Mouse (Mus musculus): ENCODE data around the gene Nop10. TPM values are rescaled to one million over a fixed set of nuclear protein-coding genes. Genes with fewer than 3 reads are reported as not detected.
A peak's percentile ranks its signal among the peaks of the same experiment; 100 is the strongest.

The Nop10 gene
- total RNA-seq (2015) (153 and 154 TPM in 2 replicates), total RNA-seq (2017) (182 and 256 TPM in 2 replicates)

DNA sequence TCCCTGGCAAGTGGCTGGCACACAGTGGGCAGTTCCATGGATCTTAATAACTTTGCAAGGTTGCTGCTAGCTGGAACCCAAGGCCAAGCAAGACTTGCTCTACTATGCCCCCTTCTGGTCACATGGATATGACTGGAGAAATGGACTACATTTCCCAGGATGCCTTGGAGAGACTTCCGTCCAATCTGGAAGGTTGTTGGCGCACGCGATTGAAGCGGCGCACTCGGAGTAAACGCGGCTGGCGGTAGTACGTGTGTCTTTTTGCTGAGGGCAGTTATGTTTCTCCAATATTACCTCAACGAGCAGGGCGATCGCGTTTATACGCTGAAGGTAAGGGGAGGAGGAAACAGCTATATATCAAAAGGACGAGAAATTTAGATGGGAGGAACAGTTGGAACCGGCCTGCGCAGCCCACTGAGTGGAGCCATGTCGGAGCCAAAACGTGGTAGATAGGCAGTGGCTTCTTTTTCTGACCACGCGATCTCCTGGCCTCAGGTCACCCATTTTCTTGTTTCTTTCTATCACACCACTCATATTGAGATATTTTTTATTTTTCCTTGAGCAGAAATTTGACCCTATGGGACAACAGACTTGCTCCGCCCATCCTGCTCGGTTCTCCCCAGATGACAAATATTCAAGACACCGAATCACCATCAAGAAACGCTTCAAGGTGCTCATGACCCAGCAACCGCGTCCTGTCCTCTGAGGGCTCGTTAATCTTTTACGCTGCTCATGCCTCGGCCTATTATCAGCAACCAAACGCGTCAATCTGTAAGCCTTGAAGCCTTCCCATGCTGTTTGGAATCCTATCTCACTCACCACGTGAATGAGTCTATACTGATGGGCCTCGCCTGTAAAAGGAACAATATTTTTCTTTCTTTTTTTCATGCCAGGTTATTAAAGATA is at the start of gene Nop10:
Nop10 (plus strand) TSS at position 179 of the 906 bp plus-strand sequence.
- ATAC-seq (replicated peaks; ENCODE audit: poor library complexity) = peak; percentile 56

DNA sequence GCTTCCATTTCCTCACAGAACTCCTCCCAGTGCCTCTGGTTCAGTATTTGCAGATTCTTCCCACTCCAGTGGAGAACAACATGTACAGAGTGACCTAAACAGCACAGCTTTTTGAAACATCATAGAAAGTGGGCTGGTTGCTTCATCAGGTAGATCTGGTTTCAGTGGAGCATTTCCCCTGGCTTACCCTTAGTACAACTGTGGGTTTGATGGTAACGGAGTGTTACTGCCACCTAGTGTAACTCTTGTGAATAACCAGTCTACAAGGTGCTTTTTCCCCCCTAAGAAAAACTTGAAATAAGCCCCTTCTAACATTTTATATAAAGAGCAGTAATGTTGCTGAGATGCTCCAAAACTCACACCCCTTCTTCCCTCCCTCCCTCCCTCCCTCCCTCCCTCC is 45.7 kb upstream of the Nop10 start:
- ATAC-seq (replicated peaks; ENCODE audit: poor library complexity) = peak; percentile 95

- peak; percentile 53; the same call in 1 of the 2 replicates for ATAC-seq (replicated peaks; ENCODE audit: poor library complexity)
Measured at GRCm38 (mm10) chr2:112217614-112218013, 44.1 kb upstream of the Nop10 start.

GRCm38 (mm10) chr2:112220880-112221279 is 40.8 kb upstream of the Nop10 start:
- ATAC-seq (replicated peaks; ENCODE audit: poor library complexity) = no peak

- peak; percentile 58; the same call in 1 of the 2 replicates for ATAC-seq (replicated peaks; ENCODE audit: poor library complexity)
Measured at GRCm38 (mm10) chr2:112222607-112223006, 39.1 kb upstream of the Nop10 start.

- no peak for ATAC-seq (replicated peaks; ENCODE audit: poor library complexity)
Measured at GRCm38 (mm10) chr2:112224356-112224755, 37.4 kb upstream of the Nop10 start.

DNA sequence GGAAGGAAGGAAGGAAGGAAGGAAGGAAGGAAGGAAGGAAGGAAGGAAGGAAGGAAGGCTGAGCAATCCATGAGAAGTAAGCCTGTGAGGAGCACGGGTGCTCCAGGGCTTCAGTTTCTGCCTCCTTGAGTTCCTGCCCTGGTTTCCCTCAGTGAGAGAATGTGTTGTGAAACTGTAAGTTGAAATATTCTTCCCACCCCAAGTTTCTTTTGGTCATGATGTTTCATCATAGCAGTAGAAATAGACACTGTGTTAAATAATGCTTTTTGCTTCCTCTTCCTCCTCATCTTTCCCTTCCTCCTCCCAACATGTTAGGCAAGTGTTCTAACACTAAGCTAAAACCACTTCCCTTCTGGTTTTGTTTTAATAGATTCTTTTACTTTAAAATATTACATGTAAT is 29.1 kb upstream of the Nop10 start:
- peak; percentile 98 for ATAC-seq (replicated peaks; ENCODE audit: poor library complexity)

GRCm38 (mm10) chr2:112236620-112237019 is 25.1 kb upstream of the Nop10 start:
- no peak for ATAC-seq (replicated peaks; ENCODE audit: poor library complexity)

- ATAC-seq (replicated peaks; ENCODE audit: poor library complexity) = no peak
Measured at GRCm38 (mm10) chr2:112238006-112238405, 23.7 kb upstream of the Nop10 start.

GRCm38 (mm10) chr2:112239212-112239934 is 22.4 kb upstream of the Nop10 start, which contains the start of gene Lpcat4:
Gene Lpcat4, plus strand, starts transcription at chr2:112239468.
- ATAC-seq (replicated peaks; ENCODE audit: poor library complexity) = peak; percentile 85

- ATAC-seq (replicated peaks; ENCODE audit: poor library complexity) = peak; percentile 52
Measured at GRCm38 (mm10) chr2:112239935-112240721, 21.6 kb upstream of the Nop10 start.

DNA sequence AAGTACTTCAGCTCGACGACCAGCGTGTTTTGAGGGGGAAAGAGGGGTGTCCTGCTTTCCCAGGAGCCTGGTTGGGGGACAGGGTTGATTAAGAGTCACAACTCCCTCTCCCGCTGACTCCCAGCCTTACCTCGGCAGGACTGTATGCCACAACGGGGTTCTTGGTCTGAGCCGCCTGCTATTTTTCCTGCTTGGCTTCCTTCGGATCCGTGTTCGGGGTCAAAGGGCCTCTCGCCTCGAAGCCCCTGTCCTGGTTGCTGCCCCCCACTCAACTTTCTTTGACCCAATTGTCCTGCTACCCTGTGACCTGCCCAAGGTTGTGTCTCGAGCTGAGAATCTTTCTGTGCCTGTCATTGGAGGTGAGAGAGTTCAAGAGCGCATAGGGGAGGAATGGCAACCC is 19.9 kb upstream of the Nop10 start:
- ATAC-seq (replicated peaks; ENCODE audit: poor library complexity) = no peak

DNA sequence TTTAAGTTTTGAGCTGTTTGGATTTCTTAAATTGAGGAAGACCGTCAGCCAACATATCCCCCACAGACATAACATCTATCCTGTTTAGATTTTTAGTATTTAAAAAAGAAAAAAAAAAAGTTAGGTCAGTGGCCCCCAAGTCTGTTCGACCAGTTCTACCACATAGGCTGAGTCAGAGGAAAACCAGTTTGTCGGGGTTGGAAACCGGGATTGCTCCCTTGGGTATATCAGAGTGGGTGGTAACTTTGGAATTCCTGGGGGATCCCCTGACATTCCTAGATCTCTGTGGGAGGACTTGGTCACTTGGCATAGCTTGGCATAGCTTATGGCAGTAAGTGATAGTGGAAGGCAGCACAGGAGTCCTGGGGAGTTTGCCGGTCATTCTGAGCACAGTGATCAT is 16.4 kb upstream of the Nop10 start:
- no peak for ATAC-seq (replicated peaks; ENCODE audit: poor library complexity)

DNA sequence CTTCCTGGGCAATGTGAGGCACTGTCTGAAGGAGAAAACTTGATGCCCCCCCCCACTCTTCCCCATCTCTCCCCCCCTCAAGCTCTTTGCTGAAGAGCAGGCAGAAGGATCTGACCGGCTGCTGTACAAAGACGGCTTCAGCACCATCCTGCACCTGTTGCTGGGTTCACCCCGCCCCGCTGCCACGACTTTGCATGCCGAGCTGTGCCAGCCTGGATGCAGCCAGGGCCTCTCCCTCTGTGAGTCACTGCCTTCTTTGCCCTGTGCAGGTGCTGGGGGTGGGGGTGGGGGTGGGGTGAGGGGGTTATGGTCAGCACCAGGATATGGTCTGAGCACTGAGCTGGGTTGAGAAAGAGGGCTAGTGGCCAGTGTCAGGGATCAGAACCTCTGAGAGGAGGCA is 15.5 kb upstream of the Nop10 start:
- no peak for ATAC-seq (replicated peaks; ENCODE audit: poor library complexity)

DNA sequence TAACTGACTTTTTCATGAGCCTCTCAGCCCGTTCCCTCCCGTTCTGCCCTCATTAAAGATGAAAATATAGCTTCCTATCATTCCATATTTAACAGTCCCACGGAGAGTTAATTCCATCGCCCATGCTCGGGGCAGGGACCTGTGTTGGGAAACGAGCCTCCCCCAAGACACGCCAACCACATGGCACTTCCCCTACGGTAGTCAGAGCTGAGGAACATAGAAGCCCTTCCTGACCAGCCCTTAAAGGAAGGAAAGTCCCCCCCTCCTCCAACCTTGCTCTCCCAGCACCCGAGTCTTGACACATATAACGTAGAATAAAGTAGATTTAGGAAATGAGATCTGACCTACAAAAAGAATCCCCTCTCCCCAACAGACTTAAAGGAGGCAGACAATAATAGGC is 14.4 kb upstream of the Nop10 start:
- peak; percentile 80 for ATAC-seq (replicated peaks; ENCODE audit: poor library complexity)

DNA sequence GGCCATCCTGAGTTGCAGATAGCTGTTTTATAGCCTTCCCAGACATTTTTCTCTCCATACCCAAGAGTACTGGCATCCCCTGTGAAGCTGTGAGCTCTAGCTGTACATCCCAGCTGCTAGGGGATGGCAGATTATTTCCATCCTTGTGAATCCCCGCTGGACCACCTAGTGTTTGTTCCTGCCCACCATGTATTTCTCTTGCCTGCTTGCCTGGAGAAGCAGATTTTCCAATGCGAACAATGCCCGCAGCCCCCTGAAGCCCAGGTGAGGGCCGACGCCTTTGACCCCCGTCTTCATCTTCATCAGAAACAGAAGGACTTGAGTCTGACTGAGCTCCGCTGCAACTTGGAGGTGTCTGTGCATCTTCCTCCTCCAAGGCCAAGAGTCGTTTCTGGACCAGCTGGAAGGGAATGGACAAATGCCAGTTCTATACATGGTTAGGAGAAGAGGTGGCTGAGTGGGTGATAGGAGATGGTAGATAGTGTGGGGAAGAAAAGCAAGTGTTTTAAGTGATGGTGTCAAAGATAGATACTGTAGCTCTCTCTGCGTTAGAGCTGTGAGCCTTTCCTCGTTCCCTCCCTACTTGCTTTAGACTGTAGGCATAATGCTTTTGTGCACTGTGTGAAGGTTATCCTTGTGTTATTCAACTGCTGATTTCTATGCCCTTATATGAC is 11.8 kb upstream of the Nop10 start:
- no peak for ATAC-seq (replicated peaks; ENCODE audit: poor library complexity)

DNA sequence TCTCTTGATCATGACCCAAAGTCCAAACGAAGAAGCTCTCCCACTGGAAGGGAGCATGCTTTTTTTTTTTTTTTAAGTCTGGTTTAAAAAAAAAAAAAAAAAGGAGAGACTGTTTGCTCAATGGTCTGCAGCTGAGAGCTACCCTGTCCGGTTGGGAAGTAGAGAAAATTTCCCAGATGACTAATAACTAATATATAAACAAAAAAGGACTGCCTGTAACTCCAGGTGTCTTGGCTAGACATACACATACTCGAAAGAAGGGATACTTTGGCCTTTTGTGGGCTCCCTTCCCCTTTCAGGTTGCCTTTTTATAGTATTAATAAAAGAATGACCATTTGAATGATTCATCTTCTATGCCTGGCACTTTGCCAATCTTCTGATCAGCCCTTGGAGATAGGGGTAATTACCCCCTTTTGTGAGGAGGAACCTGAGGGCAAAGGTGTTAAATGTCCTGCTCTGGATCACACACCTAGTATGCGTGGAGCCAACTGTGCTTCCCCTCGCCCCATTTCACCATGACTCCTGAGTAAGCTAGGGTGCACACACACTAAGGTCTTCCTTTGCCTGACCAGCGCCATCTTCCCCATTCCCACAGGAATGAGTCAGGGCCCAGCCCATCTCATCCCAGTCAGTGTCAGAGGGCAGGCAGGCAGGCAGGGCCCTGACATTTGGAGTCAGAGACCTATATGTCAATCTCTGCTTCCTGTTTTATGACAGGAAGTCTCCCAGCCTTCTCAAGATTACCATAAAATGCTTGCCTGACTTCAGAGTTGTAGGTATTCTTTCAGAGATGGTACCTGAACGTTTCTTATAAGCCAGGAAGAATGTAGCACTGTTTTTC is 6.8 kb upstream of the Nop10 start:
- peak; percentile 54 for ATAC-seq (replicated peaks; ENCODE audit: poor library complexity)

- ATAC-seq (replicated peaks; ENCODE audit: poor library complexity) = 0 out of 2 replicates have a peak, but pooled peaks have one; percentile 11
Measured at GRCm38 (mm10) chr2:112259241-112259962, 2.3 kb upstream of the Nop10 start, which contains the start of gene Nutm1. Gene Nutm1, minus strand, starts transcription at chr2:112259291.
